Mouse (Mus musculus): Measurements from ENCODE around the gene Pcdh11x. TPM values are rescaled to one million over a fixed set of nuclear protein-coding genes. Genes with fewer than 3 reads are reported as not detected.

Gene Pcdh11x
- total RNA-seq, 2 experiments from 2014 or later: 0.19 to 0.61 TPM

Other genes with a start within 250 kb of the Pcdh11x start
- gene H2afb3, start 22.8 kb downstream of the Pcdh11x start, total RNA-seq (2021): not detected

All from heart, postnatal 4 days (tissue).